8 mouse cellular contexts compared by ENCODE assay signal in genomic region chrX:74085601-74086038, GRCm38 (mm10). TPM values are rescaled to one million over a fixed set of nuclear protein-coding genes. Genes with fewer than 3 reads are reported as not detected.
DNase-seq lines count a peak whose midpoint lies in the region; ATAC-seq and TF ChIP-seq lines count a peak whose summit lies in the region.

No protein-coding gene starts in this region.

- H3K4me3 ChIP-seq in forebrain, embryonic 10.5 days = peak overlapping the region; percentile 70
- H3K4me3 ChIP-seq in heart, embryonic 15.5 days = peak overlapping the region; percentile 68
- peak overlapping the region; percentile 82 to 97 for H3K4me3 ChIP-seq in liver, embryonic 14.5 days (ENCODE audit: insufficient read depth in 1 of 2, low read depth in 2 of 2, low read length in 2 of 2)
- H3K4me3 ChIP-seq in neural tube, embryonic 11.5 days (ENCODE audit: low read depth, low read length) = peak overlapping the region; percentile 62
- H3K4me3 ChIP-seq in stomach, postnatal 0 days (ENCODE audit: low read depth, low read length) = peak overlapping the region; percentile 61

- no peak for TF ChIP-seq CTCF in liver, embryonic 14.5 days (IDR thresholded peaks at IDR 0.05; ENCODE audit: low read depth)
- no peak for TF ChIP-seq CTCF in stomach, postnatal 0 days (IDR thresholded peaks at IDR 0.05; ENCODE audit: low read depth)

- H3K27ac ChIP-seq in forebrain, embryonic 10.5 days = peak overlapping the region; percentile 96
- peak overlapping the region; percentile 96 for H3K27ac ChIP-seq in heart, embryonic 15.5 days
- H3K27ac ChIP-seq in liver, embryonic 14.5 days = peak overlapping the region; percentile 81
- H3K27ac ChIP-seq in neural tube, embryonic 11.5 days (ENCODE audit: low read depth, low read length) = peak overlapping the region; percentile 91
- H3K27ac ChIP-seq in stomach, postnatal 0 days (replicated peaks) = peak overlapping the region; percentile 93

- H3K9me3 ChIP-seq in forebrain, embryonic 10.5 days = peaks cover 4% of the 10 kb centered on the region; the same call in 1 of the 2 replicates
- no peaks in the 10 kb centered on the region for H3K9me3 ChIP-seq in heart, embryonic 15.5 days (replicated peaks)
- H3K9me3 ChIP-seq in liver, embryonic 14.5 days (ENCODE audit: control insufficient read depth, low read length) = no peaks in the 10 kb centered on the region
- no peaks in the 10 kb centered on the region for H3K9me3 ChIP-seq in neural tube, embryonic 11.5 days (ENCODE audit: control insufficient read depth, low read length)
- H3K9me3 ChIP-seq in stomach, postnatal 0 days (ENCODE audit: control insufficient read depth, low read length) = no peaks in the 10 kb centered on the region

- ATAC-seq in heart, embryonic 15.5 days (replicated peaks; ENCODE audit: insufficient number of reproducible peaks, insufficient read depth, low FRiP score, low read depth) = peak; percentile 99
- peak; percentile 98 for ATAC-seq in liver, embryonic 14.5 days (ENCODE audit: insufficient read depth)
- ATAC-seq in neural tube, embryonic 11.5 days (ENCODE audit: insufficient read depth, low FRiP score, low TSS enrichment) = peak; percentile 99
- peak; percentile 100 for ATAC-seq in stomach, postnatal 0 days (ENCODE audit: low FRiP score, low TSS enrichment)

- H3K36me3 ChIP-seq in forebrain, embryonic 10.5 days (replicated peaks) = no peaks in the 10 kb centered on the region
- no peaks in the 10 kb centered on the region for H3K36me3 ChIP-seq in heart, embryonic 15.5 days
- H3K36me3 ChIP-seq in liver, embryonic 14.5 days (replicated peaks; ENCODE audit: control insufficient read depth, insufficient read depth, low read depth) = no peaks in the 10 kb centered on the region
- no peaks in the 10 kb centered on the region for H3K36me3 ChIP-seq in neural tube, embryonic 11.5 days (ENCODE audit: control insufficient read depth, insufficient read depth, low read length)
- H3K36me3 ChIP-seq in stomach, postnatal 0 days (ENCODE audit: control insufficient read depth, insufficient read depth, low read length) = no peaks in the 10 kb centered on the region

- peaks cover 27% of the 10 kb centered on the region for H3K4me1 ChIP-seq in forebrain, embryonic 10.5 days
- H3K4me1 ChIP-seq in heart, embryonic 15.5 days (replicated peaks) = peaks cover 12% of the 10 kb centered on the region; the same call in 1 of the 2 replicates
- peaks cover 5 to 8% of the 10 kb centered on the region in 2 experiments for H3K4me1 ChIP-seq in liver, embryonic 14.5 days (replicated peaks; ENCODE audit: control insufficient read depth in 2 of 2, insufficient read depth in 2 of 2, low read length in 1 of 2)
- no peaks in the 10 kb centered on the region for H3K4me1 ChIP-seq in neural tube, embryonic 11.5 days (ENCODE audit: control insufficient read depth, insufficient read depth, low read length)
- no peaks in the 10 kb centered on the region for H3K4me1 ChIP-seq in stomach, postnatal 0 days (replicated peaks; ENCODE audit: control insufficient read depth, insufficient read depth)

- DNase-seq in CD8-positive naive resting alpha-beta T cell, adult 2 months (ENCODE audit: low read depth in 2 of 2, low spot score in 2 of 2) = peak; percentile 92
- DNase-seq in c-Kit-positive CD71-negative TER-119-negative erythroid progenitor cells, embryonic 14.5 days (ENCODE audit: low read depth) = peak; percentile 86
- DNase-seq in forebrain, embryonic 10.5 days (ENCODE audit: extremely low spot score, low spot score) = peak; percentile 94
- DNase-seq in kidney, postnatal 25 days = peak; percentile 98 to 99
- DNase-seq in liver, embryonic 14.5 days (ENCODE audit: low read depth in 3 of 3, low spot score in 3 of 3) = peak; percentile 93 to 94 (median 94)
- peak; percentile 94 for DNase-seq in neural tube, embryonic 11.5 days (ENCODE audit: low spot score)
- peak; percentile 97 for DNase-seq in stomach, postnatal 0 days (ENCODE audit: low spot score)

- no peak for TF ChIP-seq EP300 in liver, embryonic 14.5 days (IDR thresholded peaks at IDR 0.05; ENCODE audit: low read depth)
- TF ChIP-seq EP300 in stomach, postnatal 0 days (optimal IDR thresholded peaks at IDR 0.05) = no peak

- peak overlapping the region; percentile 84 for H3K9ac ChIP-seq in heart, embryonic 15.5 days
- peak overlapping the region; percentile 79 for H3K9ac ChIP-seq in liver, embryonic 14.5 days (replicated peaks)
- H3K9ac ChIP-seq in neural tube, embryonic 11.5 days (ENCODE audit: low read length) = peak overlapping the region; percentile 79
- H3K9ac ChIP-seq in stomach, postnatal 0 days (ENCODE audit: low read length) = peak overlapping the region; percentile 80

- 17% methylated on average over 26 of the region's 27 CpGs for WGBS in forebrain, embryonic 10.5 days
- 10% methylated on average over 21 of the region's 27 CpGs for WGBS in heart, embryonic 15.5 days
- WGBS in liver, embryonic 14.5 days (ENCODE audit: insufficient replicate concordance) = 5% methylated on average over 27 of the region's 27 CpGs
- WGBS in neural tube, embryonic 11.5 days = 17% methylated on average over 23 of the region's 27 CpGs
- 3% methylated on average over 21 of the region's 27 CpGs for WGBS in stomach, postnatal 0 days

- peaks cover 11% of the 10 kb centered on the region for H3K27me3 ChIP-seq in forebrain, embryonic 10.5 days (ENCODE audit: poor library complexity, severe bottlenecking)
- H3K27me3 ChIP-seq in heart, embryonic 15.5 days = no peaks in the 10 kb centered on the region
- no peaks in the 10 kb centered on the region for H3K27me3 ChIP-seq in liver, embryonic 14.5 days (ENCODE audit: control insufficient read depth, insufficient read depth, low read length)
- H3K27me3 ChIP-seq in neural tube, embryonic 11.5 days (ENCODE audit: control insufficient read depth, insufficient read depth, low read length) = no peaks in the 10 kb centered on the region
- no peaks in the 10 kb centered on the region for H3K27me3 ChIP-seq in stomach, postnatal 0 days (ENCODE audit: control insufficient read depth, insufficient read depth, low read length)

- peak overlapping the region; percentile 54 for H3K4me2 ChIP-seq in heart, embryonic 15.5 days
- H3K4me2 ChIP-seq in liver, embryonic 14.5 days (ENCODE audit: low read depth) = peak overlapping the region; percentile 69
- H3K4me2 ChIP-seq in neural tube, embryonic 11.5 days (ENCODE audit: low read depth) = peak overlapping the region; percentile 26; the same call in 1 of the 2 replicates
- H3K4me2 ChIP-seq in stomach, postnatal 0 days (replicated peaks; ENCODE audit: low read depth) = peak overlapping the region; percentile 37

RNA-seq across cellular contexts. Expression of gene Opn1mw, which starts 41.6 kb away (rescaled TPM):
- not detected in 2 replicates for polyA plus RNA-seq in forebrain, embryonic 10.5 days (2016; fragmentation: Nextera tagmentation; extraction: Ambion mirVana)
- polyA plus RNA-seq in heart, embryonic 15.5 days (2015; fragmentation: Nextera tagmentation; extraction: Ambion mirVana) = not detected in 2 replicates
- not detected in 2 replicates for polyA plus RNA-seq in liver, embryonic 14.5 days (2012; rRNA removed)
- polyA plus RNA-seq in liver, embryonic 14.5 days (2014; fragmentation: Nextera tagmentation; extraction: Ambion mirVana) = not detected in 2 replicates
- polyA plus RNA-seq in neural tube, embryonic 11.5 days (2014; fragmentation: Nextera tagmentation; extraction: Ambion mirVana) = not detected in 2 replicates
- not detected in 2 replicates for polyA plus RNA-seq in stomach, postnatal 0 days (2015; fragmentation: Nextera tagmentation; extraction: Ambion mirVana)

RNA-seq across cellular contexts. Expression of gene Mecp2, which starts 49.5 kb away (rescaled TPM):
- polyA plus RNA-seq in forebrain, embryonic 10.5 days (2016; fragmentation: Nextera tagmentation; extraction: Ambion mirVana) = 13.7 and 14.4 TPM in 2 replicates
- 10.5 and 12.0 TPM in 2 replicates for polyA plus RNA-seq in heart, embryonic 15.5 days (2015; fragmentation: Nextera tagmentation; extraction: Ambion mirVana)
- polyA plus RNA-seq in liver, embryonic 14.5 days (2012; rRNA removed) = 2.2 and 3.2 TPM in 2 replicates
- polyA plus RNA-seq in liver, embryonic 14.5 days (2014; fragmentation: Nextera tagmentation; extraction: Ambion mirVana) = 4.4 and 6.0 TPM in 2 replicates
- polyA plus RNA-seq in neural tube, embryonic 11.5 days (2014; fragmentation: Nextera tagmentation; extraction: Ambion mirVana) = 15.6 and 16.2 TPM in 2 replicates
- 6.8 and 6.9 TPM in 2 replicates for polyA plus RNA-seq in stomach, postnatal 0 days (2015; fragmentation: Nextera tagmentation; extraction: Ambion mirVana)

Comparison
In these comparisons a context has a peak if more than half of its experiments do, and no peak if none do; other contexts are left out.
1. Peak in every context shown above with its lines: DNase-seq, ATAC-seq, H3K4me3 ChIP-seq and H3K27ac ChIP-seq.